Mouse (Mus musculus): ENCODE data around the gene Fkrp. TPM values are rescaled to one million over a fixed set of nuclear protein-coding genes. Genes with fewer than 3 reads are reported as not detected.

Gene Fkrp
- 26.4 TPM for polyA plus RNA-seq (2017; shearing (Covaris generic))

DNA sequence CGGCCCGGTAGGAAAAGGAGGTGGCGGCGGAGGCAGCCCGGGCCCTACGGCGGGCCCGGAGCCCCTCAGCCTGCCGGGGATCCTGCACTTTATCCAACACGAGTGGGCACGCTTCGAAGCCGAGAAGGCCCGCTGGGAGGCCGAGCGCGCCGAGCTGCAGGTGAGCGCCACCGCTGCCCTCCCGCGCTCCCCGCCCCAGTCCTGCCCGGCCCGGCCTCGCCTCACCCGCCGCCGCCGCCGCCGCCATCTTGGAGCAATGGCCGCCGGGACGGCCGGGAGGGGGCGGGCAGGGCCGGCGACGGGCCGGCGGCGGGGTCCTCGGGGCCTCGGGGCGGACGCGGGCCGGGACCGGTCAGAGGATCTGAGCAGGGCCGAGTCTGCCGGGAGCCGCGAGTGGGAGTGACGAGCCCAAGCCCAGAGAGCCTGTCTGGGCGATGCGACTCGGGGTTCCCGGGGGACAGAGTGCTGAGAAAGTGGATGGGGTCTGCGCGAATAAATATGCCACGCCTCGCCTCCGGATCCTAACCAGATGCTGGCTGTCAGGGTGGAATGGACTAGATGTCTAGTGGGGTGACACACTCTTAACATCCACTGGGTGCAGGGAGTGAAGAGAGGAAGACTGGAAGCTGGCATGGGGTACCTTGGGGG is at the start of gene Fkrp:
TSS of gene Fkrp (minus strand) at position 258 of the 648 bp plus-strand sequence.

DNA sequence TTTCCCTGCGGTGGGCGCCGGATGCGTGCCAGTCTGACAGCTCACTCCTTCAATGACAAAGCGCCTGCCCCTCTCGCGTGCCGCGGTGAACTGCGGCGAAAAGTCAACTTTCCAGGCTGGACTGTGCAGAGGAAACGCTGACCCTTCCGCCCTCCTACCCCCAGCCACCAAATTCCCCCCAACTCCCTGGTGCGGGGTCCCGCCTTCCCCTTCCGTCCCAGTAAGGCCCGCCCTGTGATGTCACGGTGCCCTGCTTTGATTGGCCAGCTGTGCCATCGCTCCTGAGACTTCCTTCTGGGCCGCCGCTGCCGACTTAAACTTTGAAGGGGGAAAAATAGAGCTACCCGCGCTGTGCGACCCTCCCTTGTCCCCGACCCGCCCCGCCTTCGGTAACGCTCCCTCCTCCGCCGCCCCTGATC is 26.1 kb upstream of the Fkrp start, which contains the start of gene Prkd2:
TSS of gene Prkd2 (plus strand) at position 258 of the 419 bp plus-strand sequence.

DNA sequence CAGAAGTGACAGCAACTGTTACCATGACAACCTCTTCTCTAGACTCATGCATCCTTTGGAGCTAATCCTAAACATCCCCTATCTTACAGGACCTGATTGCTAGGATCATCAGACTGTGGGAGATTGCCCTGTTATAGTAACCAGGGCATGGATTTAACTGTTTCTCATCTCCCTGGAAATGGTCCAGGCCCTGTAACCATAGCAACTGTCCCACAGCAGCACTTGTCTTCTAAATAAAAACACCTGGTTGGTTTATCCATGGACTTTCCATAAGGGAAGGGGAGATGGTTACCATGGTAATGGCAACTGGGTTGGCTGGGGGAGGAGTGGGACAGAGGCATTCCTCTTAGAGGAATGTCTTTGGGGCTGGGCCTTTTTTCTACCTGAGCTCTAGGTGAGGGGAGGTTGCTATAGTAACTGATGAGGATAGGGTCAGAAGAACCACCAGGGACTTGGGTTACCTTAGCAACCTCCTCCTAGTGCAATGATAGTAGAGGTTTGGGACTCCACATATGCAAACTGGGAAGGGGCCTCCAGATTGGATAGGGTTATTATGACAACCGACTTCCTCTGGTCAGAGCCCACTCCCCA is 1.1 kb downstream of the Fkrp start, which contains the start of gene Strn4:
TSS of gene Strn4 (plus strand) at position 539 of the 591 bp plus-strand sequence.

DNA sequence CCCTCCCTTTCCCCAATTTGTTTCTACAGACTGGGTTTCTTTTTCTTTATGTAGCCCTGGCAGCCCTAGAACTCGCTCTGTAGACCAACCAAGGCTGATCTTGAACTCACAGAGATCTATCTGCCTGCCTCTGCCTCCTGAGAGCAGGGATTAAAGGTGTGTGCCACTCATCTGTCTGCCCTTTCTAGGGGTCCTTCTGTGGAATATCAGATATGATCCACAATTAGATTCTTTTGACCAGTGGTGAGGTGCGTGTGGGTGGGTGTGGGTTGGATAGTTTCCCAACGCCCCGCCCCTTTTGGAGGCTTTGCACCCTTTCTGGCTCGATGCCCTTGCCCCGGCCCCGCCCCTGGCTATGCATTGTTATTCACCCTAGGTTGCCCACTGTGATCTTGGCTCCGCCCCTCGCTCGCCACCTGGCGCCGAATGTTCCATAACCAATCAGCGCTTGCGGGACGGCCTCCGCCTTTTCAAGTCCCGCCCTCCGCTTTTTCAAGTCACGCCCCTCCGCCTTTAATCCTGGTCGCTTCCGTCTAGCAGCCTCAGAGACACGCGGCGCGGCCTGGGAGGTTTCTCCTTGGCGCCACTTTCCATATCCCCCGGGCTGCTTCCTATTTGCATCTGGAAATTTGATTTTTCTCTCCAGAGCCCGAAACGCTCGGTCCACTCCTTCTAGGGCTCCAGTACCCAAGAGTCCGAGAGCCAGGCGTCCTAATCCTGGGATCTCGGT is 35.5 kb downstream of the Fkrp start, which contains the start of gene Slc1a5:
TSS of gene Slc1a5 (plus strand) at position 516 of the 730 bp plus-strand sequence.

Other genes starting within 250 kb of the Fkrp start
- gene Arhgap35, start 201.7 kb downstream of the Fkrp start, polyA plus RNA-seq (2017; shearing (Covaris generic)) = 4.8 TPM
- not detected for gene Ceacam15, start 141.0 kb downstream of the Fkrp start, polyA plus RNA-seq (2017; shearing (Covaris generic))
- gene Ceacam9, start 94.8 kb downstream of the Fkrp start, polyA plus RNA-seq (2017; shearing (Covaris generic)) = not detected
- gene Ap2s1, start 78.3 kb downstream of the Fkrp start, polyA plus RNA-seq (2017; shearing (Covaris generic)) = 90.3 TPM
- gene Slc1a5, start 35.4 kb downstream of the Fkrp start, polyA plus RNA-seq (2017; shearing (Covaris generic)) = 321 TPM
- gene Strn4, start 843 bp downstream of the Fkrp start, polyA plus RNA-seq (2017; shearing (Covaris generic)) = 64.8 TPM
- gene Prkd2, start 26.2 kb upstream of the Fkrp start, polyA plus RNA-seq (2017; shearing (Covaris generic)) = 121 TPM
- 0.41 TPM for gene Dact3, start 58.6 kb upstream of the Fkrp start, polyA plus RNA-seq (2017; shearing (Covaris generic))
- gene Gng8, start 75.1 kb upstream of the Fkrp start, polyA plus RNA-seq (2017; shearing (Covaris generic)) = not detected
- not detected for gene Ptgir, start 89.8 kb upstream of the Fkrp start, polyA plus RNA-seq (2017; shearing (Covaris generic))
- 77.0 TPM for gene Calm3, start 107.4 kb upstream of the Fkrp start, polyA plus RNA-seq (2017; shearing (Covaris generic))
- gene Pnmal2, start 128.0 kb upstream of the Fkrp start, polyA plus RNA-seq (2017; shearing (Covaris generic)) = 0.27 TPM
- 0.24 TPM for gene Pnmal1, start 142.9 kb upstream of the Fkrp start, polyA plus RNA-seq (2017; shearing (Covaris generic))
- gene Gm42372, start 166.4 kb upstream of the Fkrp start, polyA plus RNA-seq (2017; shearing (Covaris generic)) = 1.4 TPM
- gene Ccdc8, start 176.0 kb upstream of the Fkrp start, polyA plus RNA-seq (2017; shearing (Covaris generic)) = 0.11 TPM
- gene Ppp5c, start 211.2 kb upstream of the Fkrp start, polyA plus RNA-seq (2017; shearing (Covaris generic)) = 69.3 TPM
- 0.43 TPM for gene Hif3a, start 245.7 kb upstream of the Fkrp start, polyA plus RNA-seq (2017; shearing (Covaris generic))